Mouse (Mus musculus) neural tube, embryonic 14.5 days (tissue): ENCODE measurements at regions not wholly inside any gene's neighbourhood (a gene's known extent, or its start where the extent isn't known, plus 50 kb on each side); places are given as distances from the start of the nearest gene placed in this dataset.
A peak's percentile ranks its signal among the peaks of the same experiment; 100 is the strongest.

Experiments
- ATAC-seq: fragments of 200-750 bp; cut with Nextera tagmentation; 2 replicates; pipeline ENCODE4 v1.8.0; 2017; ENCODE audit warnings: low read depth, mild to moderate bottlenecking, moderate TSS enrichment, moderate library complexity
- H3K27ac ChIP-seq: fragments of 300-500 bp; sonication (generic); 2 replicates; pipeline ENCODE4 v1.5.1; 2014; ENCODE audit warnings: low read depth, mild to moderate bottlenecking, control low read depth, low read length, moderate library complexity, mixed read lengths
- H3K27me3 ChIP-seq: fragments of 300-500 bp; sonication (generic); 2 replicates; pipeline ENCODE4 v1.6.1; 2014; ENCODE audit warnings: low read length; ENCODE audit not compliant: control insufficient read depth, insufficient read depth
- H3K36me3 ChIP-seq: fragments of 300-500 bp; sonication (generic); 2 replicates; pipeline ENCODE4 v1.6.1; 2014; ENCODE audit warnings: low read length, mixed read lengths; ENCODE audit not compliant: control insufficient read depth, insufficient read depth
- H3K4me1 ChIP-seq: fragments of 300-500 bp; sonication (generic); 2 replicates; pipeline ENCODE4 v1.6.1; 2014; ENCODE audit warnings: low read length; ENCODE audit not compliant: control insufficient read depth, insufficient read depth
- H3K4me2 ChIP-seq: fragments of 300-500 bp; sonication (generic); 2 replicates; pipeline ENCODE4 v1.6.1; 2014; ENCODE audit warnings: mild to moderate bottlenecking, low read depth, low read length, control low read depth
- H3K4me3 ChIP-seq: fragments of 300-500 bp; sonication (generic); 2 replicates; pipeline ENCODE4 v1.5.1; 2014; ENCODE audit warnings: low read depth, low read length, control low read depth, mixed read lengths
- H3K9ac ChIP-seq: fragments of 300-500 bp; sonication (generic); replicated peaks from 2 replicates; pipeline ENCODE4 v1.6.1; 2014; ENCODE audit warnings: low read depth, mild to moderate bottlenecking, control low read depth, low read length, mixed read lengths
- H3K9me3 ChIP-seq: fragments of 300-500 bp; sonication (generic); 2 replicates; pipeline ENCODE4 v1.6.1; 2016; ENCODE audit warnings: low read length; ENCODE audit not compliant: control insufficient read depth
- WGBS: fragments of 180-500 bp; shearing (Covaris S2); extraction: QIAGEN DNeasy Blood & Tissue Kit; methylation state at CpG from one replicate; pipeline ENCODE4 v1.1.7; 2014; 5-methylcytosine and 5-hydroxymethylcytosine counted together

DNA sequence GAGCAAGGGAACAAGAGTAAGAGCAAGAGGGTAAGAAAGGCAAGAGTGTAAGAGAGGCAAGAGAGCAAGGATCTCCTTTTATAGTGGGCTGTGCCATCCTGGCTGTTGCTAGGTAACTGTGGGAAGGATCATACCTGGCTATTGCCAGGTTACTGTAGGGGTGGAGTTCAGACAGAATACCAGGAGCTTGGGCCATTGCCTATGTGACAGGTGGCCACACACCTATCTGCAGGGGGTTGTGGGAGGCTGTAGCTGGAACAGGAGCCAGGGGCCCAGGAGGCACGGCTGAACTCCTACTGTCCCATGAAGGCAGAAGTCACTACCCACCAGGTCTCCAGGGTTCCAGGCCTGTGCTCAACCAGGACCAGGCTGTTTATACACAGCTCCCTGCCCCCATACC, 1149.0 kb downstream of the 9330182O14Rik start:
- Histone ChIP-seq H3K4me1 (no peaks in the 10 kb centered on the region), H3K36me3 (no peaks in the 10 kb centered on the region), H3K4me2 (no peak overlapping the region), H3K27ac (no peak overlapping the region), H3K9ac (no peak overlapping the region), H3K27me3 (no peaks in the 10 kb centered on the region), H3K4me3 (no peak overlapping the region), H3K9me3 (no peaks in the 10 kb centered on the region)
- 87% methylated on average over 1 of the region's 1 CpGs for WGBS
- ATAC-seq = no peak

DNA sequence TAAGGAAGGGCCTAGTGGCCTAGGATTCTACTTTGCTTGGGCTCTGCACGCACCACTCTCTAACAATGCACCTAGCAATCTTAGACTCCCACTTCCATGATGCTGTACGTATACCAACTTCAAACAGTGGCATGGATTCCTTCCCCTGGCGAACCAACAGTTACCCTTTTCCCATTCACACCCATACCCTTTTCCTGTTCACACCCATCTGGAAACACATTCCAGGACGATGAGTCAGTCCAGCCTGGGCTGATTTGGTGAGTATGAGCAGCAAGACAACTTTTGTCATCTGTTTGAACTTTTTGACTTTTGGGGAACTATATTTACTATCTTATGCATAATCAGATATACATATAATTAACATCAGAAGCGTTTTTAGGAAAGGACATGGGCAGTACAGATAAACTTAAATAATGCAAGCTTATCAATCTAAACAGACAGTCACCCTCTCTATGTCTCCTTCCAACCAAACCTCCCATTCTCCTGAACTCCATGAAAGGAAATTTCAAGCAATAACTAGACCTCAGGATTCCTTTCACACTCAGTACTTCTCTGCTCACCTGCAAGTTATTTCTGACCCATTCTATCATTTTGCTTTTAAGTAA, 1152.7 kb downstream of the 9330182O14Rik start:
- 89% methylated on average over 5 of the region's 5 CpGs for WGBS

DNA sequence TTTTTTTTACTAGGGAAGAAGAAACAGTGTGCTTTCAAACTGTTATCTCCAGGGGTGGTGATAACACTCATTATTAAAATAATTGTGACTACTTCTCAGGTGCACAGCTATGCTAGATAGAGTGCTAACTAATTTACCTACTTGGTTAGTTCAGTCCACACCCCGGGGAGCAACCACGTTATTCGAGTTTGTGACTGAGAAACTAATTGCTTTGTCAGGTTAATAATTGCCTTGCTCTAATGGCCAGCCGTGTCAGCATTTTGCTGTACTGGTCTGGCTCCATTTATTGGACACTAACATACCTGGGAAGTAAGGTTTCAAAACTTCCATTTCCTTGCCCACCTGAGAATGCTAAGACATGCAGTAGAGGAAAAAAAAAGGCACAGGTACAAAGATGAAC, 1163.3 kb downstream of the 9330182O14Rik start:
- ATAC-seq = no peak
- WGBS = 51% methylated on average over 4 of the region's 4 CpGs
- Histone ChIP-seq H3K9ac (no peak overlapping the region), H3K36me3 (no peaks in the 10 kb centered on the region), H3K9me3 (no peaks in the 10 kb centered on the region), H3K27me3 (no peaks in the 10 kb centered on the region), H3K27ac (no peak overlapping the region), H3K4me2 (no peak overlapping the region), H3K4me3 (no peak overlapping the region), H3K4me1 (no peaks in the 10 kb centered on the region)

More for the DNA sequence above, 1152.7 kb downstream of the 9330182O14Rik start:
- Histone ChIP-seq H3K4me1 (no peaks in the 10 kb centered on the region), H3K4me2 (no peak overlapping the region), H3K9ac (no peak overlapping the region), H3K27me3 (no peaks in the 10 kb centered on the region), H3K9me3 (no peaks in the 10 kb centered on the region), H3K27ac (no peak overlapping the region), H3K4me3 (no peak overlapping the region), H3K36me3 (no peaks in the 10 kb centered on the region)
- ATAC-seq = no peak

DNA sequence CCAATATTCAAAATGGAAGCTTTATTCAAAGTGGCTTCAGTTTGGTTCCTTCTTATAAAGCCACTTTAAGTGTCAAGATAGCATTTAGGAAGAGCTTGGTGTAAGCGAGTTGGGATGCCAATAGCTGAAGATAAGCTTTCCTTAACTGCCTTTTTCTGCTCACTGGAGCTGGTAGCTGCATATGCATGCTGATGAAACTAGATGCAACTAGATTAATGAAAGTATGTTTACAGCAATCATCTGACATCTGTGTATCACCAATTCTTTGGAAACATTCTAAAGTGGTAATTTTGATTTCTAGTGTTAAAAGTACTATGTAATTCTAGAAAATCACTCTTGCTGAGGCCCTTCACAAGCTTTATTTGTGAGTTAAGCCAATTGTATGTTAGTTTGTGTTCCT, 1172.5 kb downstream of the 9330182O14Rik start:
- no peak overlapping the region for H3K4me2 ChIP-seq
- ATAC-seq = no peak
- H3K4me3 ChIP-seq = no peak overlapping the region
- H3K9me3 ChIP-seq = no peaks in the 10 kb centered on the region
- H3K27me3 ChIP-seq = no peaks in the 10 kb centered on the region
- H3K4me1 ChIP-seq = no peaks in the 10 kb centered on the region
- H3K36me3 ChIP-seq = no peaks in the 10 kb centered on the region
- H3K9ac ChIP-seq = no peak overlapping the region
- 91% methylated on average over 1 of the region's 1 CpGs for WGBS
- no peak overlapping the region for H3K27ac ChIP-seq

DNA sequence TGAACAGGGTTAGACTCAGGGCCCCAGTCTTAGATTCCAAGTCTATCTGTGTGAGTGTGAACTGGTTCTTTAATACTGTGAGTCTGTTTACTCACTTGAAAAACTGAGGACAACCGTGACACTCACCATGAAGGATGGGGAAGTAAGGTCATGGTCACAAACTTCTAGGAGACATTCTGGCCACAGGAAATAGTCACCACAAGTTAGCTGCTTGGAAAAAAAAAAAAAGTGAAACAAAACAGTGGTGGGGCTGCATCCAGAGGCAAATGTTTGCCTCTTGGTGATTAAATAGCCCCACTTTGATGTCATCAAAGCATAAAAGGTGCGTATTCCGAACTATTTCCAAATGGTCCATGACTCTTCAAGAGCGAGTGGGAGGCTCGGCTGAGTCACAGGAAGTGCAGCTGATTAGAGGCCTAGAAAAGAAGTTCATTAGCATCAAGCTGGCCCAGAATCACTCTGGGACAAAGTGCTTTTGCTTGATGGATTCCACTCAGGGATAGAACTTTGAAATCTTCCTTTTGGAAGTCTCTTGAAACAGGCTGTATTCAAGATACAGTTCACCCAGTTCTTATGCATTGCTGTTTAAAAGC, 1177.7 kb downstream of the 9330182O14Rik start:
- ATAC-seq = no peak
- no peak overlapping the region for H3K4me3 ChIP-seq

DNA sequence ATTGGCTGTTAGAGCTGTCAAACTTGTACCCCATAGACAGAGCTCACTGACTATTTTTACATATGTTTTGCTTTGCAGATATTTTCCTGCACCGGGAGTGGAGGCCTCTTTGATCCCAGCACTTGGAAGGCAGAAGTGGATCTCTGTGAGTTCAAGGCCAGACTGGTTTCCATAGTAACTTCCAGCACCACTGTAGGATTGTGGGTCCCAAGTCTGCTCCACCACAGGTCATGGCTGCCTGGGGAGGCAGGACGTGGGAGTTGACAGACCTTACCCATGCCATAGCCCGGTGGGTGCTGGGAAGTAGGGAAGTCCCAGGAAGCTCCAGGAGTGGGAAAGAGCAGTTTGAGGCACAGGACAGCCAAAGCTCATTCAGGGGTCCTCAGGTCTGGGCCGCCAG, 1180.8 kb downstream of the 9330182O14Rik start:
- Histone ChIP-seq H3K9ac (no peak overlapping the region), H3K4me3 (no peak overlapping the region), H3K36me3 (no peaks in the 10 kb centered on the region), H3K27me3 (no peaks in the 10 kb centered on the region), H3K9me3 (no peaks in the 10 kb centered on the region), H3K4me1 (no peaks in the 10 kb centered on the region), H3K4me2 (no peak overlapping the region), H3K27ac (no peak overlapping the region)
- WGBS = 68% methylated on average over 4 of the region's 4 CpGs
- ATAC-seq = no peak

More for the DNA sequence above, 1177.7 kb downstream of the 9330182O14Rik start:
- Histone ChIP-seq H3K4me2 (no peak overlapping the region), H3K9me3 (no peaks in the 10 kb centered on the region), H3K27ac (no peak overlapping the region), H3K4me1 (no peaks in the 10 kb centered on the region), H3K36me3 (no peaks in the 10 kb centered on the region), H3K27me3 (no peaks in the 10 kb centered on the region), H3K9ac (no peak overlapping the region)
- 69% methylated on average over 5 of the region's 5 CpGs for whole genome bisulfite sequencing

DNA sequence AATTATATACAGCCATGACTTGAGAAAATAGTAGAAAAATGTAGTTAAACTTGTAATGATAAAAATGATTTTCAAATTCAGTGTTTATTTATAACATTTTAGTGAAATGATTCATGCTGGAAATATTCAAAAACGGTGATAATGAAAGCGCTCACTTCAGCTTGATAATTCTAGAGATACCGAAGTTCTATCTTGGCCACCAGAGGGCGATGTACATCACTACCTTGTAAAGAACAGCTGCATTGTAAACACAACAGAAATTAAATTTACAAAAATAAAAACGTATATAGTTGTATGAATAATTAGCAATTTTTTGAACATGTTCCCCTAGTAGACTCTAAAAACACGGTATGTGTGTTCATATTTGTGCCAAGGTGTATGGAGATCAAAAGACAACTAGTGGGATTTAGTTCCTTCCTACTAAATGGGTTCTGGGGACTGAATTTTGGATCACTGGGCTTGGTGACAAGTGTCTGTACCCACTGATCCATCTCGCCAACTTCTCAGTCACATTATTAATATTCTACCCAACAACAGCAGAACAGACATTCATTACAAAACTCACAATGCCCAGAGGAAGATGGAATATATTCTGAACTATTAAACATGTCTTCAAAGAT, 1191.6 kb downstream of the 9330182O14Rik start:
- no peak overlapping the region for H3K4me3 ChIP-seq
- 26% methylated on average over 7 of the region's 7 CpGs for WGBS
- no peak overlapping the region for H3K27ac ChIP-seq
- no peaks in the 10 kb centered on the region for H3K27me3 ChIP-seq
- H3K36me3 ChIP-seq = no peaks in the 10 kb centered on the region
- ATAC-seq = peak; percentile 69; the same call in 1 of the 2 replicates
- no peaks in the 10 kb centered on the region for H3K9me3 ChIP-seq
- no peak overlapping the region for H3K4me2 ChIP-seq
- no peaks in the 10 kb centered on the region for H3K4me1 ChIP-seq
- H3K9ac ChIP-seq = no peak overlapping the region

DNA sequence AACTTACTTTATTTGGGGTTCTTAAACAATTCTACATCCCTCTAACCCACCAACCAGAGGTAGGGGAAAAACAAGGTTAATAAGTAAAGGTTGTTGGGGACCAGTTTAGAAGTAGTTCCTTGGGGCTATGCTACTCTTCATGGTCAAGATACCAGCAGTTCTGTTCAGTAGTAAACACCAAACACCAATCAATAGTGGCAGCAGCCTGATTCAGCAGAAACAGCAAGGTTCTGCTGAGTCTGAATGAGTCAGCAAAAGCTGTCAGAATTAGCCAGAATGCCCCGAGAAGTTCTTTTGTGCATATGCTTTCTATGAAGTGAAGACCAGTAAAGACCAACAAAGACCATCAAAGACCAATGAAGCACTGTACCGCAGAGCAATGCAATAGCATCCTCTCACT, 1195.1 kb downstream of the 9330182O14Rik start:
- Histone ChIP-seq H3K4me3 (no peak overlapping the region), H3K4me1 (no peaks in the 10 kb centered on the region), H3K36me3 (no peaks in the 10 kb centered on the region), H3K9ac (no peak overlapping the region), H3K9me3 (no peaks in the 10 kb centered on the region), H3K27ac (no peak overlapping the region), H3K27me3 (no peaks in the 10 kb centered on the region), H3K4me2 (no peak overlapping the region)
- ATAC-seq = no peak
- 84% methylated on average over 2 of the region's 2 CpGs for WGBS

DNA sequence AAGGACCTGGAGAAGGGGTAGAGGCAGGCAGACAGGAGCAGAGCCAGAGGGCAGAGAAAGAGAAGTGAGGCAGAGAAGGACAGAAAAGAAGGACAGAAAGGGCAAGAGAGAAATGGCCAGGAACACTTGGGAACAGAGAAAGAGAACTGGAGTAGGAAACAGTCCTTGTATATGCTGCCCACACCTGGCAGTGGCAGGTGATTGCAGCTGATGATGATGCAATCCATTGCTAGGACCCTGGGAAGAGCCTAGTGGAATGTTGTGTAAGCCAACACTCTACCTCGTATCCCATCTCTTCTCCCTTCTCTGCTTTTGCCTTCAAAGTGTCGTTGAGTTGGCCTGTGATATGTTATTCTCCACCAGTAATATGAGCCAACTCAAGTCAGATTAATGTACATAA, 1195.9 kb downstream of the 9330182O14Rik start:
- no peaks in the 10 kb centered on the region for H3K27me3 ChIP-seq
- H3K27ac ChIP-seq = no peak overlapping the region
- H3K4me3 ChIP-seq = no peak overlapping the region
- no peaks in the 10 kb centered on the region for H3K4me1 ChIP-seq
- no peak for ATAC-seq
- H3K9me3 ChIP-seq = no peaks in the 10 kb centered on the region
- no peaks in the 10 kb centered on the region for H3K36me3 ChIP-seq
- H3K4me2 ChIP-seq = no peak overlapping the region
- H3K9ac ChIP-seq = no peak overlapping the region
- WGBS = 50% methylated on average over 2 of the region's 2 CpGs
